Mouse (Mus musculus): ENCODE measurements at regions not wholly inside any gene's neighbourhood (a gene's known extent, or its start where the extent isn't known, plus 50 kb on each side); places are given as distances from the start of the nearest gene placed in this dataset.
A peak's percentile ranks its signal among the peaks of the same experiment; 100 is the strongest.

GRCm38 (mm10) chr4:31698506-31698782 lies 265.5 kb upstream of the Map3k7 start:
- DNase-seq (ENCODE audit: low spot score): no peak

GRCm38 (mm10) chr4:31699296-31699695 lies 264.6 kb upstream of the Map3k7 start:
- no peak for DNase-seq (ENCODE audit: low spot score)

GRCm38 (mm10) chr4:31714054-31714651 lies 249.7 kb upstream of the Map3k7 start:
- no peak for DNase-seq (ENCODE audit: low spot score)

- DNase-seq (ENCODE audit: low spot score): no peak
Observed at GRCm38 (mm10) chr4:31723501-31723900, 240.4 kb upstream of the Map3k7 start.

GRCm38 (mm10) chr4:31724400-31724799 lies 239.5 kb upstream of the Map3k7 start:
- DNase-seq (ENCODE audit: low spot score): no peak

GRCm38 (mm10) chr4:31727498-31728148 lies 236.3 kb upstream of the Map3k7 start:
- no peak for DNase-seq (ENCODE audit: low spot score)

GRCm38 (mm10) chr4:31728149-31728516 lies 235.8 kb upstream of the Map3k7 start:
- DNase-seq (ENCODE audit: low spot score): no peak

- no peak for DNase-seq (ENCODE audit: low spot score)
Observed at GRCm38 (mm10) chr4:31743776-31744175, 220.1 kb upstream of the Map3k7 start.

- DNase-seq (ENCODE audit: low spot score): no peak
Observed at GRCm38 (mm10) chr4:31744431-31744830, 219.5 kb upstream of the Map3k7 start.

GRCm38 (mm10) chr4:31753677-31754312 lies 210.1 kb upstream of the Map3k7 start:
- no peak for DNase-seq (ENCODE audit: low spot score)

- no peak for DNase-seq (ENCODE audit: low spot score)
Observed at GRCm38 (mm10) chr4:31757126-31757525, 206.8 kb upstream of the Map3k7 start.

GRCm38 (mm10) chr4:31760116-31760515 lies 203.8 kb upstream of the Map3k7 start:
- DNase-seq (ENCODE audit: low spot score): no peak

- no peak for DNase-seq (ENCODE audit: low spot score)
Observed at GRCm38 (mm10) chr4:31762199-31762598, 201.7 kb upstream of the Map3k7 start.

GRCm38 (mm10) chr4:31768026-31768626 lies 195.8 kb upstream of the Map3k7 start:
- DNase-seq (ENCODE audit: low spot score): peak; percentile 37

- no peak for DNase-seq (ENCODE audit: low spot score)
Observed at GRCm38 (mm10) chr4:31769325-31769724, 194.6 kb upstream of the Map3k7 start.

GRCm38 (mm10) chr4:31786284-31786683 lies 177.6 kb upstream of the Map3k7 start:
- no peak for DNase-seq (ENCODE audit: low spot score)

GRCm38 (mm10) chr4:31817574-31818240 lies 146.2 kb upstream of the Map3k7 start:
- no peak for DNase-seq (ENCODE audit: low spot score)

GRCm38 (mm10) chr4:31819521-31820259 lies 144.2 kb upstream of the Map3k7 start:
- no peak for DNase-seq (ENCODE audit: low spot score)

GRCm38 (mm10) chr4:31823574-31824348 lies 140.1 kb upstream of the Map3k7 start:
- DNase-seq (ENCODE audit: low spot score): no peak

GRCm38 (mm10) chr4:31824518-31825437 lies 139.1 kb upstream of the Map3k7 start:
- DNase-seq (ENCODE audit: low spot score): no peak

All from adipocyte (in vitro differentiated cells).